Mouse (Mus musculus) left cerebral cortex, adult 2 months (tissue): ENCODE data around the gene Zfp667. TPM values are rescaled to one million over a fixed set of nuclear protein-coding genes. Genes with fewer than 3 reads are reported as not detected.
"Not testable (repeated sequence)": the region's sequence is repeated elsewhere in the genome, so short reads cannot be mapped to it uniquely, and the experiment has no call there.

Source experiments
- DNase-seq, 2 experiments: peaks; one replicate each; pipeline ENCODE4 v3.0.0; 2021 to 2022; ENCODE audit warnings: low spot score in 2 of 2, mixed read lengths in 1 of 2; ENCODE audit errors: extremely low spot score in 1 of 2
- H3K27ac ChIP-seq: fragments of 200-600 bp; 2 replicates; pipeline ENCODE4 v1.8.1; 2022
- H3K4me3 ChIP-seq: fragments of 200-600 bp; 2 replicates; pipeline ENCODE4 v1.8.1; 2022
- CTCF ChIP-seq: fragments of 200-600 bp; IDR thresholded peaks from 2 replicates; pipeline ENCODE4 v1.8.1; 2022; ENCODE audit warnings: antibody characterized with exemption, mild to moderate bottlenecking, moderate library complexity
- intact Hi-C: fragments of 180-260 bp; cut with DNase I; formaldehyde crosslinking; loops from one replicate; pipeline ENCODE4 v1.15.1; 2025
- total RNA-seq, 2 experiments: library from RNA; stranded (reverse); gene quantifications; 2 replicates each; pipeline ENCODE4 v1.2.3; 2021

Gene Zfp667
- total RNA-seq, 2 experiments from 2014 or later = 12.8 to 14.1 TPM

DNA sequence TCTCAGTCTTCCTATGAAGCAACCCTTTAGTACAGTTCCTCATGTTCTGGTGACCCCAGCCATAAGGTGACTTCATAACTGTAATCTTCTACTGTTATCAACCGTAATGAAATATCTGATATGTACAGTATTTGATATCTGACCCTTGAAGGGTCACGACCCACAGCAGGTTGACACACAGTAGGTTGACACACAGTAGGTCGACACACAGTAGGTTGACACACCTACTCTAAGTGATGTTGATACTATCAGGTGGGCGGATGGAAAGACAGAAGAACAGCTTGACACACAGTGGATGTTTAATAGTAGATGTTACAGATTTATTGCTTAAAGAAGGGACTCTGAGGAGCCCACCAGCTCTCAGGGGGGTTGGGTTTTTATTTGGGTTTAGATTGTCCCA is 23.4 kb upstream of the Zfp667 start:
- TF ChIP-seq CTCF = no peak
- intact Hi-C loops = no loop called here
- Histone ChIP-seq H3K4me3 (no peak overlapping the region), H3K27ac (no peak overlapping the region)
- DNase-seq = no peak

DNA sequence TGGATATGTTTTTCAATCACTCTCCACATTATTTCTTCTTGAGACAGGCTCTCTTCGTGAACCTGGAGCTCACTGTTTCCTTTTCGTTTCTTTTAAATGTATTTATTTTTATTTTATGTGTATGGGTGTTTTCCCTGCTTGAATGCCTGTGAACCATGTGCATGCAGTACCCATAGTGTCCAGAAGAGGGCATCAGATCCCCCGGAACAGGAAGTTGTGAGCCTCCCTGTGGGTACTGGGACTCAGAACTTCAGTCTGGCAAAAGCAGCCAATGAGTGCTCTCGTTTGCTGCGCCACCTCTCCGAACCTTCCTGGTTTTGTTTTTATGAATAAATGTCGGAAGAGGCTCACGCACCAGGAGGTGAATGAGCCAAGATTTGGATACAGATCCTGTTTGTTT is 20.7 kb upstream of the Zfp667 start:
- DNase-seq = no peak
- intact Hi-C loops = no loop called here
- TF ChIP-seq CTCF = peak; percentile 52
- no peak overlapping the region for H3K27ac ChIP-seq
- H3K4me3 ChIP-seq = no peak overlapping the region

DNA sequence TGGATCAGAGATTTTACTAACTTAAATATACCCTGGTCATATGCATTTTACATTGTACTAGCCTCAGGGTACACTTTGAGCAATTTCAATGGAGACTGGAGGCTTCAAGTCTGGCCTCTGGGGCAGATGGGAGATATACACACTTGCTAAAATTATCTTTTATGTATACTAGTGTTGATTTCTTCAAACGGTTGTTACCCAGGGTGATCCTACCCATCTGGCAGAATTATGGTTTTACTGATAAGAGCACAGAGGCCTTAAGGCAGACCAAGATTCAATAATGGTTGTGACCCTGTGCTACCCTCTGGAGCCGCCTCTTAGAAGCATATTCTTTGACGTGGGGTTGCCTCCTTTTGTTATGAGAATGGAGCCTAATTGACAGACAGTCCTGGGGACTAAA is 8.5 kb upstream of the Zfp667 start:
- no peak for DNase-seq
- no peak overlapping the region for H3K4me3 ChIP-seq
- H3K27ac ChIP-seq = no peak overlapping the region
- intact Hi-C loops = loop anchor here (2.0 kb wide), 2 partner anchors 17 to 35 kb away; no protein-coding TSS in a partner anchor
- TF ChIP-seq CTCF = no peak

- peak; percentile 76 to 79 for DNase-seq
- intact Hi-C loops = loop anchor here (1.0 to 10.0 kb wide), 4 partner anchors 42 to 1016 kb away; partner anchors contain the start of gene Zfp444
- Histone ChIP-seq H3K4me3 (peak overlapping the region; percentile 52), H3K27ac (peak overlapping the region; percentile 96)
- peak; percentile 76 for TF ChIP-seq CTCF
Measured at GRCm38 (mm10) chr7:6282749-6283148, 3.6 kb upstream of the Zfp667 start.

DNA sequence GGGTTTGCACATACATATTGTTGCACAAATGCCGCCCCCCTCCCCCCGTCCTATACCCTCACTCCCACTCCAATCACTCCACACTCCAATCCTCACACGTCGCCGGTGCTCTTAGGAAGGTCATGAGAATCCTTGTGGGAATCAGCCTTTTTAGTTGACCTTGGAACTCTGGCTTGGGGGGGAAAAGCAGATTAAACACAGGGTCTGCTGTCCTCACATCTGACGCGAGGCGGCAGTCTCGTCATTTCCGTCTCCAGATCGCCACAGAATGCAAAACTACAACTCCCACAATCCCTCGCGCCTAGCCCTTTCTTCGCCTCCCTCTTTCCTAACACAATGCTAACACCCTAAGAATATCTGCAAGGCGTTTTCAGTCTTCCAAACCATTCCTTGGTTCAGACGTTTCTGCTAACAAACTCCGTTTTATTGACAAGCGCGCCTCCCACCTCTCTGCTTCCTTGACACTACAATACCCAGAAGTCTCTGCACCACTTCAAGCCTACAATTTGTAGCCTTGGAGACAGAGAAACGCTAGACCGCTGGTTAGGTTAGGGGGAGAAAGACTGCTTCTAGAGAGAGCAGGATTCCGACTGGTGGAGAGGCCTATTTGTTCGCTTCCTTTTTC is 2.8 kb upstream of the Zfp667 start:
- H3K27ac ChIP-seq = peak overlapping the region; percentile 96
- DNase-seq = peak; percentile 78 to 85
- peak; percentile 40 for TF ChIP-seq CTCF
- intact Hi-C loops = loop anchor here (1.0 to 10.0 kb wide), 4 partner anchors 43 to 1015 kb away; partner anchors contain the start of gene Zfp444
- H3K4me3 ChIP-seq = peak overlapping the region; percentile 52

DNA sequence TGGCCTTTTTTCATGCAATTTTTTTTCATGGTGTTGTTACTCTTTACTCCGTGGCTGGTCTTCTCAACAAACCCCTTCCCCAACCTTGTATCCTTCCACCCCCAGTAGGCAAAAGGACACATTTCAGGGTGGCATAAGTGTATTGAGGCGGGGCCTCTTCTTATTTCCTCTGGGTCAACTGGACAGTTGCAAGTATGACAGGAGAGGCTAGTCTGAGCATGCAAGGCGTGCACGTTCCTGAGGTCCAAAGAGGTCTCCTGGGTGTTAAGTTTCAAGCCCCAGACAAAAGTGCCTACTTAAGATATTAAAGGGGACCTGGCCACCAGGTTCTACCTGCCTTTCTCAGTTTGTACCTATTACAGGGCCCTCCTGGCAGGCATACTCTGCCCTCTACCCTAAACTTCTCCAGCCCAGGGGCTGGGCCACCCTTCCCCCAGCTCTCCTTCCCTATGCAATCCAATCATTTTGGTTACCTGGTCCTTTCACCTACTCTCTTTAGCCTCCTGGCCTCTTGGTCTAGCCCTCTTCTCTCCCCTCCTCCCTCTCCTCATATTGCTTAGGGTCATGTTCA is 1.9 kb upstream of the Zfp667 start:
- TF ChIP-seq CTCF = no peak
- no peak for DNase-seq
- intact Hi-C loops = loop anchor here (5.0 to 10.0 kb wide), 3 partner anchors 43 to 160 kb away; partner anchors contain the start of gene Zfp444
- Histone ChIP-seq H3K27ac (no peak overlapping the region), H3K4me3 (no peak overlapping the region)

- Histone ChIP-seq H3K4me3 (no peak overlapping the region), H3K27ac (peak overlapping the region; percentile 89; the same call in 1 of the 2 replicates)
- no peak for DNase-seq
- intact Hi-C loops = loop anchor here (5.0 to 10.0 kb wide), 2 partner anchors 42 to 161 kb away; no protein-coding TSS in a partner anchor
- no peak for TF ChIP-seq CTCF
Measured at GRCm38 (mm10) chr7:6285366-6285765, 1.0 kb upstream of the Zfp667 start.

- Histone ChIP-seq H3K27ac (no peak overlapping the region; the same call in 1 of the 2 replicates), H3K4me3 (peak overlapping the region; percentile 50)
- no peak for TF ChIP-seq CTCF
- intact Hi-C loops = loop anchor here (5.0 to 10.0 kb wide), 2 partner anchors 40 to 162 kb away; no protein-coding TSS in a partner anchor
- DNase-seq = peak in 1 of 2 experiments; percentile 28
Measured at GRCm38 (mm10) chr7:6286921-6287531, 647 bp downstream of the Zfp667 start.

GRCm38 (mm10) chr7:6291121-6291520 is 4.7 kb downstream of the Zfp667 start:
- intact Hi-C loops, H3K27ac ChIP-seq, DNase-seq, H3K4me3 ChIP-seq: not testable (repeated sequence)

DNA sequence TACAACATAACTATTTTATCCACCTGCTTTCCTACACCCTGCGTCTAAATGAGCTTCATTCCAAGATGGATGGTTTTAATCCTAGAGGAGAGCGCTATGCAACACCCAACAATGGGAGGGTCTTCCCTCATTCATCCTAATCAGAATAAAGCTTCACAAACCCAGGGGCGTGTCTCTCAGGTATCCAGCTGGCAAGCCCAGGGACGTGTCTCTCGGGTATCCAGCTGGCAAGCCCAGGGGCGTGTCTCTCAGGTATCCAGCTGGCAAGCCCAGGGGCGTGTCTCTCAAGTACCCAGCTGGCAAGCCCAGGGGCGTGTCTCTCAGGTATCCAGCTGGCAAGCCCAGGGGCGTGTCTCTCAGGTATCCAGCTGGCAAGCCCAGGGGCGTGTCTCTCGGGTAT is 14.4 kb downstream of the Zfp667 start:
- H3K4me3 ChIP-seq, DNase-seq, H3K27ac ChIP-seq, intact Hi-C loops: not testable (repeated sequence)

DNA sequence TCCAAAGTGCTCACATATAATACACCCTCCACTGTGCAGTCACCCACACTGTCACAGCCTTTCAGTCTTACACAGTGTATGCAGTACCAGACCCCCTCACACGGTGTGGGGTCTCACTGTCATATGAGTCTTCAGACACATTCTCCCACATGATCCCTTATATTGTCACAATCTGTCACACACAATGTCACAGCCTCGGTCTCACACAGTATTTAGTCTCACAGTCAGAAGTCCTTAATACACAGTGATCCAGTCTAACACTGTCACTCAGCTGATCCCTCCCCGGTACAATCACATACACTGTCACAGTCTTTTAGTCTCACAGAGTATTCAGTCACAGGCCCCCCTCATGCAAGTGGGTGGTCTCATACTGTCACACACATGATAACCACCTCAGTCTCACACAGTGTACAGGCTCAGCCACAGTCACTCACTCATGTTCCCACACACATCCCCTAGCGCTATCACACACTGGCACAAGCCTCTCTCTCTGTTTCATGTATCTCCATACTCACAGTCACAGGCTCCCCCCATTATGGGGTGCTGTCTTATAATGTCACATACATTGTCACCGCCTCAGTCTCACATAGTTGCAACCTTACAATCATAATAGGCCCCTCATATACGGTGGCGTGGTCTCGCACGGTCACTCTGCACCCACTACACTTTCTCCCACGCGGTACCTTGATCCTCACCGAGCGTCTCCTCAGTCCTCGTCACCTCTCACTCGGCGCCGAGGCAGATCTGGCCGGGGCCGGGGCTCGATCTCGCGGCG is 44.3 kb downstream of the Zfp667 start:
- intact Hi-C loops = loop anchor here (1.0 kb wide), 1 partner anchor 13 kb away; the partner anchor contains the start of gene Gm3854
- peak overlapping the region; percentile 86 for H3K4me3 ChIP-seq
- peak overlapping the region; percentile 88 for H3K27ac ChIP-seq
- no peak for TF ChIP-seq CTCF
- peak in 1 of 2 experiments; percentile 40 for DNase-seq
